In the genomic region with DNA sequence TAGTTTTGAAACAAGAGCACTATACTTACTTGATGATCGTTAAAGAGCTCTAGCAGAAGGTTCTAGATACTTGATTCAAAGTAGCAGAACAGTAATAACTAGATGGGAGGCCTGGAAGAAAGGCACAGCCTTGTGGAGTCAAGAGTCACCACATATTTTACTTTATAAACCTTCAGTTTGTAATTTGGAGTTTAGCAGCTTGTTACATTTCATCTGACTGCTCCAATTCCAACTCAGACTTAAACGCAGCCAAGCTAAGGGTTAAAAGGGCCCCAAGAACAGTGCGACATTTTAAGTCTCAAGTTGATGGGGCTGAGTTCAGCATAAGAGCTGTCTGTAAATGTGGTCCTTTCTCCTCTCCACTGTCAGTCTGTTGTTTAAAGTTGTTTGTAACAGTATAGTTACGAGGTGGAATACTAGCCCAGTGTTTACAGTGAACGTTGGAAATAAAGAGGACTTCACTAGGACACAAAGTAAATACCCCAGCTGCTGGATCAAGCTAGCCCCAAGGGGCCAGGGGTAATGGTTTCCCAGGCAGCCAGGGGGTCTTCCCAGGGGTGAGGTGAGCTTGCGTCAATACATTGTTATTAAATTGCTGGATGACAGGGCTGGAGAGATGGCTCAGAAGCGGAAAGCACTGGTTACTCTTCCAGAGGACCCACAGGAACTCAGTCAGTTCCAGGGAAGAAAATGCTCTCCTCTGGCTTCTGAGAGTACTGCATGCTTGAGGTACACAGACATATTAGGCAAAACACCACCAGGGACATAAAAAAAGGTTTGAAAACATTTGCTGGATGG, we compare ENCODE assay signal across 11 mouse cellular contexts. TPM values are rescaled to one million over a fixed set of nuclear protein-coding genes. Genes with fewer than 3 reads are reported as not detected.
A peak's percentile ranks its signal among the peaks of the same experiment; 100 is the strongest.
DNase-seq lines count a peak whose midpoint lies in the region; ATAC-seq lines count a peak whose summit lies in the region.
"Had no signal": no experiment of that assay in that cellular context is flagged by ENCODE, and none has a peak within 500 bp of the region (broad histone marks: within the 10 kb centered on the region; RNA-seq: fewer than 3 reads in every experiment).

No protein-coding gene starts in this region.

- H3K9me3 ChIP-seq in forebrain, embryonic 11.5 days (ENCODE audit: control insufficient read depth, low read length) = no peaks in the 10 kb centered on the region
- no peaks in the 10 kb centered on the region for H3K9me3 ChIP-seq in forebrain, embryonic 15.5 days
- no peaks in the 10 kb centered on the region for H3K9me3 ChIP-seq in intestine, embryonic 14.5 days (ENCODE audit: control insufficient read depth, low read length)
- H3K9me3 ChIP-seq in intestine, embryonic 15.5 days = no peaks in the 10 kb centered on the region
- H3K9me3 ChIP-seq in embryonic facial prominence, embryonic 10.5 days = no peaks in the 10 kb centered on the region
- no peaks in the 10 kb centered on the region for H3K9me3 ChIP-seq in limb, embryonic 10.5 days (replicated peaks)
- H3K9me3 ChIP-seq: hindbrain, embryonic 15.5 days; megakaryocyte, embryonic 14.5 days had no signal

- 46% methylated on average over 7 of the region's 7 CpGs for whole genome bisulfite sequencing in forebrain, embryonic 11.5 days
- 37% methylated on average over 7 of the region's 7 CpGs for WGBS in forebrain, embryonic 15.5 days
- 31% methylated on average over 7 of the region's 7 CpGs for WGBS in intestine, embryonic 14.5 days
- 41% methylated on average over 7 of the region's 7 CpGs for WGBS in intestine, embryonic 15.5 days
- WGBS in embryonic facial prominence, embryonic 10.5 days = 39% methylated on average over 7 of the region's 7 CpGs
- 50% methylated on average over 7 of the region's 7 CpGs for WGBS in limb, embryonic 10.5 days

- no peak overlapping the region for H3K9ac ChIP-seq in forebrain, embryonic 11.5 days (ENCODE audit: low read length)
- no peak overlapping the region for H3K9ac ChIP-seq in forebrain, embryonic 15.5 days (replicated peaks)
- no peak overlapping the region for H3K9ac ChIP-seq in intestine, embryonic 14.5 days (ENCODE audit: low read length)
- H3K9ac ChIP-seq in intestine, embryonic 15.5 days = no peak overlapping the region
- H3K9ac ChIP-seq: hindbrain, embryonic 15.5 days had no signal

- ATAC-seq in forebrain, embryonic 11.5 days (replicated peaks; ENCODE audit: low FRiP score) = no peak
- ATAC-seq in forebrain, embryonic 15.5 days (replicated peaks) = no peak
- ATAC-seq in intestine, embryonic 14.5 days (replicated peaks; ENCODE audit: low FRiP score, low TSS enrichment, low read depth) = no peak
- no peak for ATAC-seq in intestine, embryonic 15.5 days

- DNase-seq in forebrain, embryonic 11.5 days (ENCODE audit: low spot score) = peak; percentile 32
- no peak for DNase-seq in intestine, embryonic 14.5 days (ENCODE audit: low spot score)
- no peak for DNase-seq in embryonic facial prominence, embryonic 10.5 days (ENCODE audit: low spot score)
- no peak for DNase-seq in limb, embryonic 10.5 days (ENCODE audit: low spot score)
- no peak for DNase-seq in adrenal gland, adult 8-10 months
- DNase-seq in kidney, adult 11 months = no peak
- DNase-seq: thymus, postnatal 36 days had no signal

- H3K4me2 ChIP-seq in forebrain, embryonic 11.5 days (ENCODE audit: low read depth, low read length, severe bottlenecking) = no peak overlapping the region
- H3K4me2 ChIP-seq in forebrain, embryonic 15.5 days (replicated peaks) = no peak overlapping the region
- H3K4me2 ChIP-seq in intestine, embryonic 14.5 days (ENCODE audit: low read length) = no peak overlapping the region
- no peak overlapping the region for H3K4me2 ChIP-seq in intestine, embryonic 15.5 days (replicated peaks)
- H3K4me2 ChIP-seq: hindbrain, embryonic 15.5 days had no signal

- H3K27me3 ChIP-seq in forebrain, embryonic 11.5 days (ENCODE audit: control insufficient read depth, insufficient read depth, low read length) = no peaks in the 10 kb centered on the region
- no peaks in the 10 kb centered on the region for H3K27me3 ChIP-seq in forebrain, embryonic 15.5 days
- no peaks in the 10 kb centered on the region for H3K27me3 ChIP-seq in intestine, embryonic 14.5 days (replicated peaks; ENCODE audit: control insufficient read depth, insufficient read depth, low read length)
- H3K27me3 ChIP-seq in intestine, embryonic 15.5 days (replicated peaks) = no peaks in the 10 kb centered on the region
- H3K27me3 ChIP-seq in embryonic facial prominence, embryonic 10.5 days (replicated peaks; ENCODE audit: low read depth, poor library complexity, severe bottlenecking) = no peaks in the 10 kb centered on the region
- no peaks in the 10 kb centered on the region for H3K27me3 ChIP-seq in limb, embryonic 10.5 days (ENCODE audit: low read depth, poor library complexity, severe bottlenecking)
- H3K27me3 ChIP-seq: hindbrain, embryonic 15.5 days; megakaryocyte, embryonic 14.5 days had no signal

- H3K27ac ChIP-seq in forebrain, embryonic 11.5 days (ENCODE audit: low read depth, low read length) = no peak overlapping the region
- no peak overlapping the region for H3K27ac ChIP-seq in forebrain, embryonic 15.5 days (replicated peaks)
- H3K27ac ChIP-seq in intestine, embryonic 14.5 days (ENCODE audit: low read depth) = peak overlapping the region; percentile 17; the same call in 1 of the 2 replicates
- no peak overlapping the region for H3K27ac ChIP-seq in intestine, embryonic 15.5 days
- peak overlapping the region; percentile 40 for H3K27ac ChIP-seq in embryonic facial prominence, embryonic 10.5 days (replicated peaks)
- peak overlapping the region; percentile 71 for H3K27ac ChIP-seq in limb, embryonic 10.5 days
- H3K27ac ChIP-seq: hindbrain, embryonic 15.5 days had no signal

- no peaks in the 10 kb centered on the region for H3K36me3 ChIP-seq in forebrain, embryonic 11.5 days (ENCODE audit: control insufficient read depth, insufficient read depth, low read length)
- no peaks in the 10 kb centered on the region for H3K36me3 ChIP-seq in forebrain, embryonic 15.5 days
- peaks cover 8% of the 10 kb centered on the region; the same call in 1 of the 2 replicates for H3K36me3 ChIP-seq in intestine, embryonic 14.5 days (ENCODE audit: control insufficient read depth, insufficient read depth, low read length)
- H3K36me3 ChIP-seq in intestine, embryonic 15.5 days = no peaks in the 10 kb centered on the region
- H3K36me3 ChIP-seq in embryonic facial prominence, embryonic 10.5 days (replicated peaks) = peaks cover 46% of the 10 kb centered on the region
- H3K36me3 ChIP-seq in limb, embryonic 10.5 days = peaks cover 57% of the 10 kb centered on the region
- H3K36me3 ChIP-seq: hindbrain, embryonic 15.5 days had no signal

- 0 out of 2 replicates have a peak, but pooled peaks cover 2% of the 10 kb centered on the region for H3K4me1 ChIP-seq in forebrain, embryonic 11.5 days (replicated peaks; ENCODE audit: control insufficient read depth, insufficient read depth, low read length)
- H3K4me1 ChIP-seq in forebrain, embryonic 15.5 days = peaks cover 3% of the 10 kb centered on the region; the same call in 1 of the 2 replicates
- H3K4me1 ChIP-seq in intestine, embryonic 14.5 days (replicated peaks; ENCODE audit: control insufficient read depth, insufficient read depth, low read length) = peaks cover 11% of the 10 kb centered on the region; the same call in 1 of the 2 replicates
- H3K4me1 ChIP-seq in intestine, embryonic 15.5 days (replicated peaks) = 0 out of 2 replicates have a peak, but pooled peaks cover 4% of the 10 kb centered on the region
- H3K4me1 ChIP-seq in embryonic facial prominence, embryonic 10.5 days = peaks cover 48% of the 10 kb centered on the region
- H3K4me1 ChIP-seq in limb, embryonic 10.5 days = peaks cover 53% of the 10 kb centered on the region

- H3K4me3 ChIP-seq in forebrain, embryonic 11.5 days (ENCODE audit: low read depth, low read length) = no peak overlapping the region
- H3K4me3 ChIP-seq in forebrain, embryonic 15.5 days = no peak overlapping the region
- H3K4me3 ChIP-seq in intestine, embryonic 14.5 days (ENCODE audit: low read depth, low read length) = no peak overlapping the region
- no peak overlapping the region for H3K4me3 ChIP-seq in intestine, embryonic 15.5 days (replicated peaks)
- H3K4me3 ChIP-seq in embryonic facial prominence, embryonic 10.5 days = no peak overlapping the region
- H3K4me3 ChIP-seq in limb, embryonic 10.5 days = no peak overlapping the region
- H3K4me3 ChIP-seq: hindbrain, embryonic 15.5 days; megakaryocyte, embryonic 14.5 days had no signal

RNA-seq across cellular contexts. Expression of a gene that starts 43.1 kb away (rescaled TPM):
- polyA plus RNA-seq in forebrain, embryonic 11.5 days (2014; fragmentation: Nextera tagmentation; extraction: Ambion mirVana) = 20.9 and 22.7 TPM in 2 replicates
- 11.8 and 11.9 TPM in 2 replicates for polyA plus RNA-seq in forebrain, embryonic 15.5 days (2015; fragmentation: Nextera tagmentation; extraction: Ambion mirVana)
- polyA plus RNA-seq in intestine, embryonic 14.5 days (2014; fragmentation: Nextera tagmentation; extraction: Ambion mirVana) = 17.5 and 20.4 TPM in 2 replicates
- 14.1 and 14.4 TPM in 2 replicates for polyA plus RNA-seq in intestine, embryonic 15.5 days (2015; fragmentation: Nextera tagmentation; extraction: Ambion mirVana)
- 45.1 and 54.5 TPM in 2 replicates for polyA plus RNA-seq in embryonic facial prominence, embryonic 10.5 days (2016; fragmentation: Nextera tagmentation; extraction: Ambion mirVana)
- polyA plus RNA-seq in limb, embryonic 10.5 days (2016; fragmentation: Nextera tagmentation; extraction: Ambion mirVana) = 47.9 and 55.6 TPM in 2 replicates
- 100 to 1,000 TPM in 2 of 4 experiments, 10 to 100 TPM in 2; 55.0 to 240 (median 120) TPM for total RNA-seq in adrenal gland, adult 8-10 months (2022)

Comparison
In these comparisons a context has a peak if more than half of its experiments do, and no peak if none do; other contexts are left out.
1. H3K27ac ChIP-seq: peak in intestine, embryonic 14.5 days (single experiment), embryonic facial prominence, embryonic 10.5 days (single experiment) and limb, embryonic 10.5 days (single experiment); none in forebrain, embryonic 11.5 days (single experiment), forebrain, embryonic 15.5 days (single experiment) and intestine, embryonic 15.5 days (single experiment).